17 mouse cellular contexts compared by ENCODE assay signal in genomic region chr12:69973666-69974065, GRCm38 (mm10).
"Had no signal": no experiment of that assay in that cellular context is flagged by ENCODE, and none has a peak within 500 bp of the region (broad histone marks: within the 10 kb centered on the region; RNA-seq: fewer than 3 reads in every experiment).

No protein-coding gene starts in this region.

- H3K27ac ChIP-seq: intestine, embryonic 15.5 days; limb, embryonic 12.5 days; liver, embryonic 13.5 days; lung, embryonic 15.5 days; midbrain, embryonic 13.5 days; neural tube, embryonic 13.5 days had no signal

- H3K9me3 ChIP-seq: intestine, embryonic 15.5 days; limb, embryonic 12.5 days; liver, embryonic 13.5 days; lung, embryonic 15.5 days; midbrain, embryonic 13.5 days; neural tube, embryonic 13.5 days had no signal

- H3K9ac ChIP-seq: intestine, embryonic 15.5 days; limb, embryonic 12.5 days; liver, embryonic 13.5 days; liver, postnatal 0 days; lung, embryonic 15.5 days; midbrain, embryonic 13.5 days; neural tube, embryonic 13.5 days had no signal

- H3K4me1 ChIP-seq: intestine, embryonic 15.5 days had no signal

- ATAC-seq: intestine, embryonic 15.5 days; liver, postnatal 0 days; midbrain, embryonic 13.5 days had no signal

- H3K27me3 ChIP-seq: intestine, embryonic 15.5 days; limb, embryonic 12.5 days; liver, embryonic 13.5 days; lung, embryonic 15.5 days; midbrain, embryonic 13.5 days; neural tube, embryonic 13.5 days had no signal

- H3K4me3 ChIP-seq: intestine, embryonic 15.5 days; limb, embryonic 12.5 days; liver, embryonic 13.5 days; lung, embryonic 15.5 days; midbrain, embryonic 13.5 days; neural tube, embryonic 13.5 days had no signal

- H3K4me2 ChIP-seq: intestine, embryonic 15.5 days; limb, embryonic 12.5 days; liver, embryonic 13.5 days; lung, embryonic 15.5 days; midbrain, embryonic 13.5 days; neural tube, embryonic 13.5 days had no signal

- DNase-seq: kidney, adult 2 months; kidney, postnatal 14 days; layer of hippocampus, adult 9-11 months; layer of hippocampus, postnatal 36 days; liver; liver, embryonic 13.5 days; liver, postnatal 0 days; lung, postnatal 36 days; right cerebral cortex, adult 18-20 months; right cerebral cortex, postnatal 25 days; thymus, adult 18-20 months; thymus, postnatal 14 days had no signal
